17 mouse cellular contexts compared by ENCODE assay signal in the genomic region with DNA sequence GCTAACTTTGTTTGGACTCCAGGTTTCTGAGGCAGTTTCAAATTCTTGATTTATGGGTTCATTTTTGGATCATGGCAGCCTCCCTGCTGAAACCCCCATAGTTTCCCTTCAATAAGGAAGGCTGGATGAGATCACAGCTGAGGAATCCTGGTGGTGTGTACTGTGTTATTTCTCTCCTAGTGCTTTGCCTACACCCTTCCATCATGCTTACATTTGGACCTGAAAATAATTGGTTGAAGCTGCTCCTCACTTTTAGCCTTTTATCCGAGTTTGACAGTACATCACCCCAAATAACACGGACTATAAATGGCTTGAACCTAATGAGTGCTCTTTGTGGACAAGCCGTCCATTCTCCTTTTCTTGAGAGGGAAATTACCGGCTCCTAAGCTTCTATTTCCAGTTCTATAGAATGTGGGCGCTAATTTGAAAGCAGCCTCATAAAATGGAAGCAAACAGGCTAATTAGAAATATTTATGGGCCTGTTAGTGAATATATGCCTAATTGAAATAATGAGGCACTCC.
"Had no signal": no experiment of that assay in that cellular context is flagged by ENCODE, and none has a peak within 500 bp of the region (broad histone marks: within the 10 kb centered on the region; RNA-seq: fewer than 3 reads in every experiment).

No protein-coding gene starts in this region.

- H3K9ac ChIP-seq: limb, embryonic 13.5 days; liver, embryonic 14.5 days; neural tube, embryonic 12.5 days had no signal

- H3K27me3 ChIP-seq: limb, embryonic 13.5 days; neural tube, embryonic 12.5 days had no signal

- H3K4me2 ChIP-seq: limb, embryonic 13.5 days; neural tube, embryonic 12.5 days had no signal

- H3K9me3 ChIP-seq: midbrain, embryonic 10.5 days; neural tube, embryonic 12.5 days had no signal

- H3K27ac ChIP-seq: left cerebral cortex, adult 2 months; limb, embryonic 13.5 days; liver, embryonic 14.5 days; midbrain, embryonic 10.5 days; neural tube, embryonic 12.5 days had no signal

- DNase-seq: kidney, adult 8-10 months; kidney, postnatal 25 days; lung, adult 2 months; lung, postnatal 4 days; midbrain, embryonic 14.5 days; retina, postnatal 1 day; right cerebral cortex, postnatal 4 days; spleen, adult 18-20 months; thymus, adult 2 months; thymus, postnatal 25 days had no signal

- ATAC-seq: lung, postnatal 0 days had no signal

- H3K4me3 ChIP-seq: left cerebral cortex, adult 2 months; limb, embryonic 13.5 days; midbrain, embryonic 10.5 days; myocyte; neural tube, embryonic 12.5 days had no signal

- H3K4me1 ChIP-seq: limb, embryonic 13.5 days; midbrain, embryonic 10.5 days; neural tube, embryonic 12.5 days had no signal

- H3K36me3 ChIP-seq: limb, embryonic 13.5 days; midbrain, embryonic 10.5 days; neural tube, embryonic 12.5 days had no signal
